Comparison of ENCODE assay signal across 24 mouse cellular contexts in genomic region chr13:99827573-99827972, GRCm38 (mm10).
"Had no signal": no experiment of that assay in that cellular context is flagged by ENCODE, and none has a peak within 500 bp of the region (broad histone marks: within the 10 kb centered on the region; RNA-seq: fewer than 3 reads in every experiment).

No protein-coding gene starts in this region.

- H3K9ac ChIP-seq: heart, embryonic 13.5 days; heart, embryonic 15.5 days; hindbrain, embryonic 13.5 days; hindbrain, embryonic 15.5 days; limb, embryonic 13.5 days; limb, embryonic 15.5 days; liver, embryonic 12.5 days; liver, embryonic 14.5 days had no signal

- H3K27me3 ChIP-seq: heart, embryonic 13.5 days; heart, embryonic 15.5 days; hindbrain, embryonic 13.5 days; hindbrain, embryonic 15.5 days; limb, embryonic 13.5 days; limb, embryonic 15.5 days; liver, embryonic 12.5 days had no signal

- DNase-seq: gastrocnemius, postnatal 14 days; gastrocnemius, postnatal 36 days; heart, adult 11 months; heart, adult 2 months; heart, postnatal 14 days; heart, postnatal 36 days; kidney, adult 18-20 months; kidney, adult 9 months; kidney, postnatal 14 days; layer of hippocampus, adult 9-11 months; layer of hippocampus, postnatal 36 days; left cerebral cortex, postnatal 4 days had no signal

- H3K27ac ChIP-seq: heart, adult 2 months; heart, embryonic 13.5 days; heart, embryonic 15.5 days; hindbrain, embryonic 13.5 days; hindbrain, embryonic 15.5 days; hindbrain, postnatal 0 days; kidney, postnatal 0 days; limb, embryonic 13.5 days; limb, embryonic 15.5 days; liver, embryonic 12.5 days; liver, embryonic 14.5 days had no signal

- ATAC-seq: hindbrain, postnatal 0 days; intestine, embryonic 16.5 days; liver, embryonic 12.5 days had no signal

- H3K9me3 ChIP-seq: heart, embryonic 13.5 days; heart, embryonic 15.5 days; hindbrain, embryonic 13.5 days; hindbrain, embryonic 15.5 days; limb, embryonic 13.5 days; limb, embryonic 15.5 days; liver, embryonic 12.5 days had no signal

- H3K4me2 ChIP-seq: heart, embryonic 11.5 days; heart, embryonic 13.5 days; heart, embryonic 15.5 days; hindbrain, embryonic 13.5 days; hindbrain, embryonic 15.5 days; limb, embryonic 13.5 days; limb, embryonic 15.5 days; liver, embryonic 12.5 days had no signal

- H3K36me3 ChIP-seq: heart, embryonic 13.5 days; heart, embryonic 15.5 days; hindbrain, embryonic 13.5 days; hindbrain, embryonic 15.5 days; limb, embryonic 13.5 days; limb, embryonic 15.5 days; liver, embryonic 12.5 days had no signal

- H3K4me1 ChIP-seq: hindbrain, embryonic 13.5 days; hindbrain, embryonic 15.5 days; limb, embryonic 13.5 days; limb, embryonic 15.5 days; liver, embryonic 12.5 days had no signal

- H3K4me3 ChIP-seq: heart, adult 2 months; heart, embryonic 13.5 days; heart, embryonic 15.5 days; hindbrain, embryonic 13.5 days; hindbrain, embryonic 15.5 days; limb, embryonic 13.5 days; limb, embryonic 15.5 days; liver, embryonic 12.5 days had no signal
